Mouse (Mus musculus): ENCODE measurements around the gene Gm42906. TPM values are rescaled to one million over a fixed set of nuclear protein-coding genes. Genes with fewer than 3 reads are reported as not detected.

The Gm42906 gene
- polyA plus RNA-seq, 1 experiment, result not detected

DNA sequence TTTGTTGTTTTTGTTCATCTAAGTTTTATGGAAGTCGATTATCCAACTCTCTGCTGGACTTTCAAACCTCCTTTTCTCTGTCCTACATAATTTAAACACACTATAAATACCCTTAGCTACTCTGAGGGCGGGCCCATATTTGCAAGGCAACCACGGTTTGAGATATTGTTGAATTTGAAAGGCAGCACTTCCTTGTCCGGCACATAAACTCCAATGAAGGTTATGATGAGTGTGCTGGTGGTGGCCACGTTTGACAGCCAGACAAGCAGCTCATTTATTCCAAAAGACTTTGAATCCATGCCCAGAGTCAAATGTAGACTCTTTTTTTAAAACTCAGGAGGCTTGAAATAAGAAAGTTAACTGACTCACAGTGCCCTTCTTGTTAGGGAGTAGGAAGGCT, 33.3 kb downstream of the Gm42906 start:
- Histone ChIP-seq H3K4me3 (ENCODE audit: low read depth, low read length) (no peak overlapping the region), H3K36me3 (ENCODE audit: control insufficient read depth, insufficient read depth, low read length) (0 out of 2 replicates have a peak, but pooled peaks cover 1% of the 10 kb centered on the region), H3K27me3 (ENCODE audit: control insufficient read depth, insufficient read depth, low read length) (no peaks in the 10 kb centered on the region), H3K4me1 (ENCODE audit: control insufficient read depth, insufficient read depth, insufficient read length, low read length) (peaks cover 6% of the 10 kb centered on the region; the same call in 1 of the 2 replicates), H3K27ac (ENCODE audit: insufficient read depth, low read depth, low read length) (no peak overlapping the region)
- TF ChIP-seq POLR2A (IDR thresholded peaks at IDR 0.05; ENCODE audit: low read depth, low read length) (no peak), CTCF (IDR thresholded peaks at IDR 0.05; ENCODE audit: extremely low read depth, insufficient read length, insufficient replicate concordance, low read depth, low read length) (no peak)
- 16% methylated on average over 5 of the region's 5 CpGs for WGBS

DNA sequence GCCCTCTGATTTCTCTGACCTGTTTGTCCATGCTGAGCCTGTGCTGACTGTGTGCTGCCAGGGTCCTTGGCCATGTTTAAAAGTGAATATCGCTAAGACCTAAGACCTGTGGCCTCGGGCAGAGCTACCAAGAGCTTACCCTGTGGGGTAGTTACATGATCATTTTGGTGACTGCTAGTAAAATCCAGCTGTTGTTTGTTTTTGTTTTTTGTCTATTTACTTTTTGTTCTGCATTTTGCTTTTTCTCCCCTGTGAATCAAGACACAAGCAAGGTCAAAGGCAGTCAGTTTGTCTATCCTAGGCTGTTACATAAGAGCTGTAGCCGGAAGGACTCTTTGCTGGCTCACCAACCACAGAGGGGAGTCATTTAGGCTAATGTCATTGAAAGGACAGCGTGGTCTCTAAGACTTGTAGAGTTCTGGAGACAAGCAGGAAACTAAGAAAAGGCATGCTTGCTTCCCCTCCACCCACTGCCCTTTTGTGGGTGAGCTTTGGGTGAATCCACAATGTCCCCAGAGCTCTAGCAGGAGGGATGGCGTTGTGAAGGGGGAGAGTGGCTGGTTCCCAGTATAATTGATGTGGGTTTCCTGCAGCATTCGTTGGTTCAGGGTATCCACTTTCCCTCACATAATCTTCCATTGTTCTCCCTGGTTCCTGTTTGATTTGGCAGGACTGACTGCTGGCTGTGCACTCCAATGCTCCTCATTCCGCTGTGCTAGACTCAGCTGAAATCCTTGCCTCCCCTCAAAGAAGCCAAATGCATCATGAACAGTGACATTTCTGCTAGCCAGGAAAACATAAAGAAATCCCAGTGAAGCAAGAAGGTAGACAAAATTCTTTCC, 33.9 kb downstream of the Gm42906 start:
- H3K27ac ChIP-seq (ENCODE audit: insufficient read depth, low read depth, low read length), result no peak overlapping the region
- no peak for TF ChIP-seq CTCF (IDR thresholded peaks at IDR 0.05; ENCODE audit: extremely low read depth, insufficient read length, insufficient replicate concordance, low read depth, low read length)
- H3K4me3 ChIP-seq (ENCODE audit: low read depth, low read length), result no peak overlapping the region
- H3K4me1 ChIP-seq (ENCODE audit: control insufficient read depth, insufficient read depth, insufficient read length, low read length), result peaks cover 6% of the 10 kb centered on the region; the same call in 1 of the 2 replicates
- no peaks in the 10 kb centered on the region for H3K27me3 ChIP-seq (ENCODE audit: control insufficient read depth, insufficient read depth, low read length)
- H3K36me3 ChIP-seq (ENCODE audit: control insufficient read depth, insufficient read depth, low read length), result 0 out of 2 replicates have a peak, but pooled peaks cover 1% of the 10 kb centered on the region
- 46% methylated on average over 7 of the region's 7 CpGs for WGBS

DNA sequence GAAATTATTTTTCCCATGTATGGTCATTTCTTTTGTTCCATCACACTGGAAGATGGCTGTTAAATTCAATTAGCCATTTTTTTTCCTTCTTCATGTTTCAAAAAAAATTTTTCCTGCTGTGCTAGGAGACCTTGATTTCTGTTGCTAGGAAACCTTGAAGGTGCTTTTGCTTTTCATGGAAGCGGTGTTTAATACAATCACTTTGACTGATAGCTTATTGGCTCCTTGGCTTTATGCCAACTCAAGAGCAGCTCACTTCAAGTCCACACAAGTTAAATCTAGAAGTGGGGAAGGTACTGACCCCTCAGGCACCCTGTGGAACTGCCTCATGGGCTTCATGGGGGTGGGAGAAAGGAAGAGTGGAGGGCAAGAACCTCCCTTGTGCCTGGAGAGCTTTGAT, 38.1 kb downstream of the Gm42906 start:
- Histone ChIP-seq H3K27me3 (ENCODE audit: control insufficient read depth, insufficient read depth, low read length) (no peaks in the 10 kb centered on the region), H3K4me3 (ENCODE audit: low read depth, low read length) (no peak overlapping the region), H3K36me3 (ENCODE audit: control insufficient read depth, insufficient read depth, low read length) (0 out of 2 replicates have a peak, but pooled peaks cover 1% of the 10 kb centered on the region), H3K27ac (ENCODE audit: insufficient read depth, low read depth, low read length) (no peak overlapping the region), H3K4me1 (ENCODE audit: control insufficient read depth, insufficient read depth, insufficient read length, low read length) (peaks cover 6% of the 10 kb centered on the region; the same call in 1 of the 2 replicates)
- no peak for TF ChIP-seq POLR2A (IDR thresholded peaks at IDR 0.05; ENCODE audit: low read depth, low read length)
- TF ChIP-seq CTCF (IDR thresholded peaks at IDR 0.05; ENCODE audit: extremely low read depth, insufficient read length, insufficient replicate concordance, low read depth, low read length), result no peak
- 67% methylated on average over 1 of the region's 1 CpGs for whole genome bisulfite sequencing

DNA sequence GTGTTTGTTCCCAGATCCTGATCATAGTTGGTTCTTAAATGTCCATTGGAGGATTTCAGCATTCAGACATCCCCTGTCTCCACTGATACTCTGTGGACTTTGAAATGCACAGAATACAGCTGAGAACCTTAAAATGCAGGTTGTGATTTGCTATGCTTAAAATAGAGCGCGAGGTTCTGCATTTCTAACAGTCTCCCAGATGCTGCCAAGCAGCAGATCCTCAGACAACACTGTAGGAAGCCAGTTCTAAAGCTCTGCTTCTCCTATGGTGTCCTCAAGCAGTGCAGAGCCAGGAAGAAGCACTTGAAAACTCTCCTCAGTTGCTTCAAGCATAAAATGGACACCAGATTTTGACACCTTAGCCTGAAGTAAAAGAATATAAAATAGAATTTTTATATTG, 48.1 kb downstream of the Gm42906 start:
- no peak overlapping the region for H3K27ac ChIP-seq (ENCODE audit: insufficient read depth, low read depth, low read length)
- H3K36me3 ChIP-seq (ENCODE audit: control insufficient read depth, insufficient read depth, low read length), result no peaks in the 10 kb centered on the region
- no peak overlapping the region for H3K4me3 ChIP-seq (ENCODE audit: low read depth, low read length)
- TF ChIP-seq CTCF (IDR thresholded peaks at IDR 0.05; ENCODE audit: extremely low read depth, insufficient read length, insufficient replicate concordance, low read depth, low read length) (no peak), POLR2A (IDR thresholded peaks at IDR 0.05; ENCODE audit: low read depth, low read length) (no peak)
- WGBS, result 88% methylated on average over 2 of the region's 2 CpGs
- no peaks in the 10 kb centered on the region for H3K4me1 ChIP-seq (ENCODE audit: control insufficient read depth, insufficient read depth, insufficient read length, low read length)
- H3K27me3 ChIP-seq (ENCODE audit: control insufficient read depth, insufficient read depth, low read length), result no peaks in the 10 kb centered on the region

DNA sequence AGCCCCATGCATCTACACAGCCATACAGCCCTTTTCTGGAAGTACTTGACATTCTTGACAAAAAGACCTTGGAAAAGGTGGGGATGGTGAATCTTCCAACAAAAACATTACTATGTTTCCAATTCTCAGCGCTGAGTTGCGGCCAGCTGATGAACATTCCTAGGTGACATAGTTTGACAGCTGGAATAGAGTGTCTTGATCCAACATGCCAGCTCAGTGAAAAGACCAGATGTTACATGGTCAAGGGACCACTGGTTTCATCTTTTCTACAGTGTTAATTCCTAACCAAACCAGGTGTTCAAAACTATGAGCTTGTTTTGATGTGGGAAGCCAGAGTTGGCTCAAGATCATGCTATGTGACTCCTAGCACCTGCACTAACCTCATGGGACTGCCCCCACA, 48.8 kb downstream of the Gm42906 start:
- Histone ChIP-seq H3K36me3 (ENCODE audit: control insufficient read depth, insufficient read depth, low read length) (no peaks in the 10 kb centered on the region), H3K27ac (ENCODE audit: insufficient read depth, low read depth, low read length) (no peak overlapping the region), H3K4me3 (ENCODE audit: low read depth, low read length) (no peak overlapping the region), H3K4me1 (ENCODE audit: control insufficient read depth, insufficient read depth, insufficient read length, low read length) (no peaks in the 10 kb centered on the region), H3K27me3 (ENCODE audit: control insufficient read depth, insufficient read depth, low read length) (no peaks in the 10 kb centered on the region)
- WGBS, result 87% methylated on average over 2 of the region's 2 CpGs
- TF ChIP-seq CTCF (IDR thresholded peaks at IDR 0.05; ENCODE audit: extremely low read depth, insufficient read length, insufficient replicate concordance, low read depth, low read length) (no peak), POLR2A (IDR thresholded peaks at IDR 0.05; ENCODE audit: low read depth, low read length) (no peak)

DNA sequence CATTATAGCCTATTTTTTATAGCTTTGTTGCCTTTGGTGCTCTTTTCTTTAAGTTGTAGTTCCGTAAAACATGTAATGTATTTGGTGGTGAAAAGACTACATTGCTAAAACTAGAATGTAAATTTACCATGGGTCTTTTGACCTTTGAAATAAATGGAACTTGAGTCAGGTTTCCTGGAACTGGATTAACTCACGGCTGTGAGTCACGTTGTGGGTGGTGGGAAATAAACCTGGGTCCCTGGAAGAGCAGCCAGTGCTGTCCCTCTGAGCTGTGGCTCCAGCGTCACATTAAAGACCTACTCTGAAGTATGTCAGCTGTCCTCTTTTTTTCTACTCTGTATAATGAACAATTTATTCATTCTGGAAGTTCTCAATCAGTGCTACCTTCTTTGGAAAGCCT, 51.0 kb downstream of the Gm42906 start:
- Histone ChIP-seq H3K4me3 (ENCODE audit: low read depth, low read length) (no peak overlapping the region), H3K36me3 (ENCODE audit: control insufficient read depth, insufficient read depth, low read length) (no peaks in the 10 kb centered on the region), H3K27ac (ENCODE audit: insufficient read depth, low read depth, low read length) (no peak overlapping the region), H3K4me1 (ENCODE audit: control insufficient read depth, insufficient read depth, insufficient read length, low read length) (no peaks in the 10 kb centered on the region), H3K27me3 (ENCODE audit: control insufficient read depth, insufficient read depth, low read length) (no peaks in the 10 kb centered on the region)
- WGBS, result 82% methylated on average over 4 of the region's 4 CpGs
- no peak for TF ChIP-seq POLR2A (IDR thresholded peaks at IDR 0.05; ENCODE audit: low read depth, low read length)
- TF ChIP-seq CTCF (IDR thresholded peaks at IDR 0.05; ENCODE audit: extremely low read depth, insufficient read length, insufficient replicate concordance, low read depth, low read length), result no peak

DNA sequence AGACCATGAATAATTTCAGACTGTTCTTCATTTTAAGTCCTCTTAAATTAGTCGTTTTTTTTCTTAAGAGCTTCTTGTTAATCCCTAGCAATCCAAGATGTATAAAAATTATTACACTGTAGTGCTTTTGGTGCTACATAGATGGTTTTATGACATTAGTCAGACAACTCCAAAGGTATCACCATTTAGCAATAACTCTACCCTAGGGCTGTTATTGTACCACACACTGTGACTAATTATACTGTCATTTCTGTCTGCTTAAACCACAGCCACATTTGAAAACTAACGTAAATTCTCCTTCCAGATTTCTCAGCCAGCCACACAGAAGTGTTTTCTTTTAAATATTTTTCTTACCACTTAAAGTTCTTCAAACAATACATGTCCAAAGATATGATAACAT, 53.1 kb downstream of the Gm42906 start:
- TF ChIP-seq CTCF (IDR thresholded peaks at IDR 0.05; ENCODE audit: extremely low read depth, insufficient read length, insufficient replicate concordance, low read depth, low read length) (no peak), POLR2A (IDR thresholded peaks at IDR 0.05; ENCODE audit: low read depth, low read length) (no peak)
- Histone ChIP-seq H3K27ac (ENCODE audit: insufficient read depth, low read depth, low read length) (no peak overlapping the region), H3K4me3 (ENCODE audit: low read depth, low read length) (no peak overlapping the region), H3K36me3 (ENCODE audit: control insufficient read depth, insufficient read depth, low read length) (no peaks in the 10 kb centered on the region), H3K27me3 (ENCODE audit: control insufficient read depth, insufficient read depth, low read length) (no peaks in the 10 kb centered on the region), H3K4me1 (ENCODE audit: control insufficient read depth, insufficient read depth, insufficient read length, low read length) (no peaks in the 10 kb centered on the region)
- 68% methylated on average over 2 of the region's 2 CpGs for WGBS
